In genomic region chr7:129948613-129949110, GRCm38 (mm10) we compare ENCODE assay signal across 17 mouse cellular contexts.
DNase-seq lines count a peak whose midpoint lies in the region; ATAC-seq and TF ChIP-seq lines count a peak whose summit lies in the region.
"Had no signal": no experiment of that assay in that cellular context is flagged by ENCODE, and none has a peak within 500 bp of the region (broad histone marks: within the 10 kb centered on the region; RNA-seq: fewer than 3 reads in every experiment).

No protein-coding gene starts in this region.

- no peak for TF ChIP-seq POLR2A in testis, adult 2 months (IDR thresholded peaks at IDR 0.05; ENCODE audit: control insufficient read depth, low read depth, low read length)

- no peak overlapping the region for H3K4me2 ChIP-seq in limb, embryonic 11.5 days (ENCODE audit: low read depth, severe bottlenecking)
- no peak overlapping the region for H3K4me2 ChIP-seq in limb, embryonic 15.5 days
- H3K4me2 ChIP-seq: hindbrain, embryonic 15.5 days; limb, embryonic 12.5 days; midbrain, embryonic 13.5 days had no signal

- H3K4me1 ChIP-seq in limb, embryonic 11.5 days (ENCODE audit: control insufficient read depth, insufficient read depth, low read length) = no peaks in the 10 kb centered on the region
- H3K4me1 ChIP-seq in limb, embryonic 10.5 days = no peaks in the 10 kb centered on the region
- H3K4me1 ChIP-seq in testis, adult 2 months (ENCODE audit: control insufficient read depth, insufficient read depth, low read length) = no peaks in the 10 kb centered on the region
- peaks cover 4% of the 10 kb centered on the region; the same call in 1 of the 2 replicates for H3K4me1 ChIP-seq in limb, embryonic 15.5 days
- H3K4me1 ChIP-seq: hindbrain, embryonic 15.5 days; midbrain, embryonic 13.5 days had no signal

- no peak overlapping the region for H3K9ac ChIP-seq in limb, embryonic 11.5 days (ENCODE audit: low read length)
- no peak overlapping the region for H3K9ac ChIP-seq in limb, embryonic 15.5 days
- H3K9ac ChIP-seq: forebrain, postnatal 0 days; hindbrain, embryonic 15.5 days; limb, embryonic 12.5 days; midbrain, embryonic 13.5 days had no signal

- no peak overlapping the region for H3K27ac ChIP-seq in gastrocnemius, adult 2 months
- no peak overlapping the region for H3K27ac ChIP-seq in limb, embryonic 11.5 days (replicated peaks; ENCODE audit: low read depth, low read length)
- no peak overlapping the region for H3K27ac ChIP-seq in limb, embryonic 10.5 days
- no peak overlapping the region for H3K27ac ChIP-seq in testis, adult 2 months (ENCODE audit: control insufficient read depth, insufficient read depth, low read depth, low read length)
- peak overlapping the region; percentile 34 for H3K27ac ChIP-seq in limb, embryonic 15.5 days
- H3K27ac ChIP-seq: heart, embryonic 10.5 days; hindbrain, embryonic 15.5 days; limb, embryonic 12.5 days; midbrain, embryonic 13.5 days had no signal

- no peak for DNase-seq in gastrocnemius, adult 2 months
- no peak for DNase-seq in gastrocnemius, adult 8-10 months (ENCODE audit: low spot score in 2 of 2)
- DNase-seq in limb, embryonic 11.5 days (ENCODE audit: low spot score) = peak; percentile 30
- no peak for DNase-seq in limb, embryonic 10.5 days (ENCODE audit: low spot score)
- DNase-seq in testis, postnatal 10 days (ENCODE audit: low spot score) = no peak
- DNase-seq in right cerebral cortex, postnatal 10 days (ENCODE audit: low spot score in 2 of 2) = no peak
- DNase-seq: adrenal gland, postnatal 25 days; cerebellum, adult 9-10 months; forebrain, postnatal 0 days; gastrocnemius, postnatal 10 days; right cerebral cortex, postnatal 25 days had no signal

- no peak for ATAC-seq in limb, embryonic 11.5 days (ENCODE audit: insufficient number of reproducible peaks, low FRiP score, low TSS enrichment, low read depth)
- no peak for ATAC-seq in limb, embryonic 15.5 days (ENCODE audit: insufficient number of reproducible peaks, low FRiP score, low TSS enrichment, low read depth)
- ATAC-seq: forebrain, postnatal 0 days; midbrain, embryonic 13.5 days had no signal

- H3K4me3 ChIP-seq in gastrocnemius, adult 2 months = no peak overlapping the region
- no peak overlapping the region for H3K4me3 ChIP-seq in limb, embryonic 11.5 days (ENCODE audit: low read depth, low read length)
- H3K4me3 ChIP-seq in limb, embryonic 10.5 days = no peak overlapping the region
- no peak overlapping the region for H3K4me3 ChIP-seq in testis, adult 2 months (ENCODE audit: control insufficient read depth, low read depth, low read length)
- H3K4me3 ChIP-seq in limb, embryonic 15.5 days = no peak overlapping the region
- H3K4me3 ChIP-seq: heart, embryonic 10.5 days; hindbrain, embryonic 15.5 days; limb, embryonic 12.5 days; midbrain, embryonic 13.5 days had no signal

- no peaks in the 10 kb centered on the region for H3K9me3 ChIP-seq in limb, embryonic 11.5 days (ENCODE audit: control insufficient read depth, low read length)
- no peaks in the 10 kb centered on the region for H3K9me3 ChIP-seq in limb, embryonic 10.5 days (replicated peaks)
- H3K9me3 ChIP-seq in limb, embryonic 15.5 days = no peaks in the 10 kb centered on the region
- H3K9me3 ChIP-seq: heart, embryonic 10.5 days; hindbrain, embryonic 15.5 days; limb, embryonic 12.5 days; midbrain, embryonic 13.5 days had no signal

- H3K27me3 ChIP-seq in limb, embryonic 11.5 days (ENCODE audit: control insufficient read depth, insufficient read depth, low read length) = no peaks in the 10 kb centered on the region
- H3K27me3 ChIP-seq in limb, embryonic 10.5 days (ENCODE audit: low read depth, poor library complexity, severe bottlenecking) = no peaks in the 10 kb centered on the region
- H3K27me3 ChIP-seq in testis, adult 2 months (ENCODE audit: control insufficient read depth, insufficient read depth, low read length) = no peaks in the 10 kb centered on the region
- H3K27me3 ChIP-seq in limb, embryonic 15.5 days = no peaks in the 10 kb centered on the region
- H3K27me3 ChIP-seq: hindbrain, embryonic 15.5 days; midbrain, embryonic 13.5 days had no signal

- TF ChIP-seq CTCF in gastrocnemius, adult 2 months (IDR thresholded peaks at IDR 0.05) = 0 out of 2 replicates have a peak, but pooled peaks have one; percentile 4
- peak; percentile 58; the same call in 1 of the 2 replicates for TF ChIP-seq CTCF in testis, adult 2 months (IDR thresholded peaks at IDR 0.05; ENCODE audit: control insufficient read depth, insufficient read depth, insufficient replicate concordance, low read depth, low read length)

- WGBS in limb, embryonic 11.5 days = 82% methylated on average over 8 of the region's 8 CpGs
- 79% methylated on average over 8 of the region's 8 CpGs for WGBS in limb, embryonic 10.5 days
- 74% methylated on average over 8 of the region's 8 CpGs for WGBS in limb, embryonic 15.5 days

- intact Hi-C loops in gastrocnemius, adult 2 months (cut with DNase I) = no loop called here

- H3K36me3 ChIP-seq in limb, embryonic 11.5 days (ENCODE audit: control insufficient read depth, insufficient read depth, low read length) = no peaks in the 10 kb centered on the region
- H3K36me3 ChIP-seq in limb, embryonic 10.5 days = no peaks in the 10 kb centered on the region
- no peaks in the 10 kb centered on the region for H3K36me3 ChIP-seq in testis, adult 2 months (ENCODE audit: control insufficient read depth, insufficient read depth, low read length)
- no peaks in the 10 kb centered on the region for H3K36me3 ChIP-seq in limb, embryonic 15.5 days
- H3K36me3 ChIP-seq: heart, embryonic 10.5 days; hindbrain, embryonic 15.5 days; limb, embryonic 12.5 days; midbrain, embryonic 13.5 days had no signal
